Mouse (Mus musculus) lung, embryonic 16.5 days (tissue): Measurements from ENCODE around the gene Brd1. TPM values are rescaled to one million over a fixed set of nuclear protein-coding genes. Genes with fewer than 3 reads are reported as not detected.

Experiments used
- ATAC-seq: fragments of 200-750 bp; cut with Nextera tagmentation; 2 replicates; pipeline ENCODE4 v1.8.0; 2017; ENCODE audit warnings: low read depth, mild to moderate bottlenecking, moderate library complexity
- H3K27ac ChIP-seq: fragments of 300-500 bp; sonication (generic); 2 replicates; pipeline ENCODE4 v1.5.1; 2014; ENCODE audit warnings: mild to moderate bottlenecking, control low read depth, low read length
- H3K27me3 ChIP-seq: fragments of 300-500 bp; sonication (generic); 2 replicates; pipeline ENCODE4 v1.6.1; 2014; ENCODE audit warnings: low read depth, low read length, mixed read lengths; ENCODE audit not compliant: control insufficient read depth, insufficient read depth
- H3K36me3 ChIP-seq: fragments of 300-500 bp; sonication (generic); 2 replicates; pipeline ENCODE4 v1.6.1; 2014; ENCODE audit warnings: low read length; ENCODE audit not compliant: control insufficient read depth, insufficient read depth
- H3K4me1 ChIP-seq: fragments of 300-500 bp; sonication (generic); replicated peaks from 2 replicates; pipeline ENCODE4 v1.6.1; 2014; ENCODE audit warnings: low read length, mixed read lengths; ENCODE audit not compliant: control insufficient read depth, insufficient read depth
- H3K4me2 ChIP-seq: fragments of 300-500 bp; sonication (generic); 2 replicates; pipeline ENCODE4 v1.6.1; 2014; ENCODE audit warnings: low read depth, low read length, control low read depth
- H3K4me3 ChIP-seq: fragments of 300-500 bp; sonication (generic); 2 replicates; pipeline ENCODE4 v1.5.1; 2014; ENCODE audit warnings: mild to moderate bottlenecking, low read length, control low read depth
- H3K9ac ChIP-seq: fragments of 300-500 bp; sonication (generic); 2 replicates; pipeline ENCODE4 v1.6.1; 2014; ENCODE audit warnings: low read length, control low read depth
- H3K9me3 ChIP-seq: fragments of 300-500 bp; sonication (generic); 2 replicates; pipeline ENCODE4 v1.6.1; 2016; ENCODE audit warnings: low read length; ENCODE audit not compliant: control insufficient read depth
- WGBS: fragments of 180-500 bp; shearing (Covaris S2); extraction: QIAGEN DNeasy Blood & Tissue Kit; methylation state at CpG from one replicate; pipeline ENCODE4 v1.1.7; 2014; 5-methylcytosine and 5-hydroxymethylcytosine counted together
- polyA plus RNA-seq: library from polyadenylated mRNA; unstranded; fragments of >200 nt; fragmentation: Nextera tagmentation; extraction: Ambion mirVana; gene quantifications from 2 replicates; pipeline ENCODE4 v1.2.1, GENCODE M21; 2015

Gene Brd1
- polyA plus RNA-seq, 1 experiment from 2014 or later, result 17.7 TPM

GRCm38 (mm10) chr15:88702501-88702900, 31.5 kb downstream of the Brd1 start:
- 60% methylated on average over 3 of the region's 3 CpGs for WGBS
- ATAC-seq, result no peak
- peaks cover 4% of the 10 kb centered on the region; the same call in 1 of the 2 replicates for H3K4me1 ChIP-seq
- no peak overlapping the region for H3K4me2 ChIP-seq
- no peaks in the 10 kb centered on the region for H3K27me3 ChIP-seq
- H3K9ac ChIP-seq, result no peak overlapping the region
- peaks cover 53% of the 10 kb centered on the region for H3K36me3 ChIP-seq
- no peak overlapping the region for H3K27ac ChIP-seq
- no peak overlapping the region for H3K4me3 ChIP-seq
- H3K9me3 ChIP-seq, result no peaks in the 10 kb centered on the region

GRCm38 (mm10) chr15:88700759-88701158, 33.3 kb downstream of the Brd1 start:
- no peak overlapping the region for H3K9ac ChIP-seq
- no peak overlapping the region for H3K4me2 ChIP-seq
- 65% methylated on average over 18 of the region's 18 CpGs for WGBS
- ATAC-seq, result peak; percentile 59
- H3K27me3 ChIP-seq, result no peaks in the 10 kb centered on the region
- H3K4me1 ChIP-seq, result peaks cover 4% of the 10 kb centered on the region; the same call in 1 of the 2 replicates
- H3K27ac ChIP-seq, result no peak overlapping the region
- no peaks in the 10 kb centered on the region for H3K9me3 ChIP-seq
- peaks cover 55% of the 10 kb centered on the region for H3K36me3 ChIP-seq
- H3K4me3 ChIP-seq, result no peak overlapping the region

- WGBS, result 81% methylated on average over 5 of the region's 5 CpGs
- no peak overlapping the region for H3K4me3 ChIP-seq
- ATAC-seq, result no peak
These were observed 34.5 kb downstream of the Brd1 start for GRCm38 (mm10) chr15:88699508-88699907.

GRCm38 (mm10) chr15:88697586-88697985, 36.4 kb downstream of the Brd1 start:
- Histone ChIP-seq H3K36me3 (peaks cover 48% of the 10 kb centered on the region), H3K27me3 (no peaks in the 10 kb centered on the region)

More at GRCm38 (mm10) chr15:88699508-88699907, 34.5 kb downstream of the Brd1 start:
- Histone ChIP-seq H3K27me3 (no peaks in the 10 kb centered on the region), H3K4me1 (peaks cover 4% of the 10 kb centered on the region), H3K4me2 (no peak overlapping the region), H3K36me3 (peaks cover 55% of the 10 kb centered on the region), H3K9ac (no peak overlapping the region), H3K27ac (no peak overlapping the region), H3K9me3 (no peaks in the 10 kb centered on the region)

GRCm38 (mm10) chr15:88696055-88696454, 38.0 kb downstream of the Brd1 start:
- Histone ChIP-seq H3K36me3 (peaks cover 52% of the 10 kb centered on the region), H3K27ac (no peak overlapping the region)
- WGBS, result 87% methylated on average over 7 of the region's 7 CpGs

More at GRCm38 (mm10) chr15:88697586-88697985, 36.4 kb downstream of the Brd1 start:
- H3K27ac ChIP-seq, result no peak overlapping the region
- H3K9me3 ChIP-seq, result no peaks in the 10 kb centered on the region
- peaks cover 9% of the 10 kb centered on the region for H3K4me1 ChIP-seq
- no peak overlapping the region for H3K4me3 ChIP-seq
- 77% methylated on average over 5 of the region's 5 CpGs for WGBS
- no peak overlapping the region for H3K9ac ChIP-seq
- ATAC-seq, result no peak
- no peak overlapping the region for H3K4me2 ChIP-seq

GRCm38 (mm10) chr15:88694033-88694432, 40.0 kb downstream of the Brd1 start:
- 56% methylated on average over 5 of the region's 5 CpGs for WGBS
- Histone ChIP-seq H3K27ac (peak overlapping the region; percentile 38; the same call in 1 of the 2 replicates), H3K27me3 (no peaks in the 10 kb centered on the region), H3K4me2 (no peak overlapping the region), H3K4me1 (peaks cover 5% of the 10 kb centered on the region), H3K4me3 (no peak overlapping the region), H3K9me3 (no peaks in the 10 kb centered on the region), H3K9ac (no peak overlapping the region), H3K36me3 (peaks cover 56% of the 10 kb centered on the region)
- peak; percentile 92 for ATAC-seq

More at GRCm38 (mm10) chr15:88696055-88696454, 38.0 kb downstream of the Brd1 start:
- H3K4me3 ChIP-seq, result no peak overlapping the region
- H3K4me1 ChIP-seq, result peaks cover 9% of the 10 kb centered on the region
- ATAC-seq, result no peak
- no peaks in the 10 kb centered on the region for H3K27me3 ChIP-seq
- H3K9ac ChIP-seq, result no peak overlapping the region
- H3K4me2 ChIP-seq, result no peak overlapping the region
- H3K9me3 ChIP-seq, result no peaks in the 10 kb centered on the region

- Histone ChIP-seq H3K27ac (no peak overlapping the region), H3K4me2 (no peak overlapping the region), H3K4me1 (peaks cover 5% of the 10 kb centered on the region), H3K9me3 (no peaks in the 10 kb centered on the region), H3K9ac (no peak overlapping the region), H3K27me3 (no peaks in the 10 kb centered on the region), H3K36me3 (peaks cover 64% of the 10 kb centered on the region), H3K4me3 (no peak overlapping the region)
- 78% methylated on average over 9 of the region's 9 CpGs for WGBS
- ATAC-seq, result no peak
These were observed 41.3 kb downstream of the Brd1 start for GRCm38 (mm10) chr15:88692720-88693119.

- Histone ChIP-seq H3K27me3 (no peaks in the 10 kb centered on the region), H3K4me1 (peaks cover 5% of the 10 kb centered on the region), H3K4me3 (no peak overlapping the region), H3K9me3 (no peaks in the 10 kb centered on the region), H3K36me3 (peaks cover 66% of the 10 kb centered on the region), H3K4me2 (no peak overlapping the region), H3K27ac (no peak overlapping the region), H3K9ac (no peak overlapping the region)
- ATAC-seq, result no peak
- 93% methylated on average over 12 of the region's 12 CpGs for WGBS
These were observed 42.9 kb downstream of the Brd1 start for GRCm38 (mm10) chr15:88691129-88691528.

GRCm38 (mm10) chr15:88688120-88688519, 45.9 kb downstream of the Brd1 start:
- Histone ChIP-seq H3K4me3 (no peak overlapping the region), H3K4me2 (no peak overlapping the region), H3K27me3 (no peaks in the 10 kb centered on the region), H3K9ac (no peak overlapping the region), H3K9me3 (no peaks in the 10 kb centered on the region), H3K36me3 (peaks cover 59% of the 10 kb centered on the region), H3K4me1 (peaks cover under 1% of the 10 kb centered on the region), H3K27ac (no peak overlapping the region)
- ATAC-seq, result no peak
- 84% methylated on average over 10 of the region's 10 CpGs for WGBS

- Histone ChIP-seq H3K4me1 (no peaks in the 10 kb centered on the region), H3K9ac (no peak overlapping the region), H3K4me3 (no peak overlapping the region), H3K36me3 (peaks cover 56% of the 10 kb centered on the region), H3K4me2 (no peak overlapping the region), H3K27ac (no peak overlapping the region), H3K27me3 (no peaks in the 10 kb centered on the region), H3K9me3 (no peaks in the 10 kb centered on the region)
- ATAC-seq, result no peak
- WGBS, result 84% methylated on average over 5 of the region's 5 CpGs
These were observed 47.3 kb downstream of the Brd1 start for GRCm38 (mm10) chr15:88686725-88687124.
